Mouse (Mus musculus): ENCODE results near the gene Rnf114.
A peak's percentile ranks its signal among the peaks of the same experiment; 100 is the strongest.

Rnf114 gene

DNA sequence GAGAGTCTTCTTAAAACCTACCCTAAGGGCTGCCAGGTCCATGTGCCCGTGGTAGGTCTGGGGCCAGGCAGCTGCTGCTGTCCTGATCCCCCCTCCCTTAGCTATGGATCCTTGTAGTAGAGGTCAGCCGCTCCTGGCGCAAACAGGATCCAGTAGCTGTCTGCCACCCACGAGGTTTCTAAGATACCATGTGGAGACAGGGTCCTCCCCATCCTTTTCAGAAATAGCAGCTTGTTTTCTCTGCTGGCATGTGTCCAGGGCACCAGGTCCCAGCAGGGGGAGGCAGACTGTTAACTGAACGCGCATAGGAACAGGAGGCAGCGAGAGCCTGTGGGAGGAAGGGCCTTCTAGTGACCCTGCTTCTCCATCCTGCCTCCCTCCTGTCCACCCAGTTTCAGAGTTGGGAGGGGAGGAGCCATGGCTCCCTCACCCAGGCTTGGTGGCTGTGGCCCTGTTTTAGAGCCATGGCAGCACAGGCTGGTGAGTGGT is 16.2 kb upstream of the Rnf114 start:
- DNase-seq = peak; percentile 38

GRCm38 (mm10) chr2:167476762-167477161 is 15.7 kb upstream of the Rnf114 start:
- DNase-seq = no peak

GRCm38 (mm10) chr2:167478128-167478527 is 14.3 kb upstream of the Rnf114 start:
- peak; percentile 16 for DNase-seq

- DNase-seq = no peak
Measured at GRCm38 (mm10) chr2:167479501-167479900, 12.9 kb upstream of the Rnf114 start.

DNA sequence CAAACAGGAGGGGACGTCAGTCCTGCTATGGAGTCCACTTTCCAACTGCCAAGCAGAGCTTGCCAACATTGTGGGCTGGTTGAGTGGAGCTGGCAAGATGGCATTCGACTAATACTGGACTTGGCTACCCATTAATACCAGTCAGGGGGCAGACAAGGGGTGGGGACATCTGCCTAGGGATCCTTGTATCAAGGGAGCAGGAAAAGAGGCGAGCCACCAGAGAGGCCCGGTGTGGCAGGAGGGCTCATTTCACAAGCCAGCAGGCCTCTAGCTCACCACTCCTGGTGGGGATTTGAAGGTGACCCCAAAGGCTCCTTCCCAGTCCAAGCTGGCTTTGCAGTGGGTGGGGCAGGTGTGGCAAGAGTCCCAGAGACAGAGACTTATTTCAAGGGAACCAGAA is 9.8 kb upstream of the Rnf114 start:
- no peak for DNase-seq

DNA sequence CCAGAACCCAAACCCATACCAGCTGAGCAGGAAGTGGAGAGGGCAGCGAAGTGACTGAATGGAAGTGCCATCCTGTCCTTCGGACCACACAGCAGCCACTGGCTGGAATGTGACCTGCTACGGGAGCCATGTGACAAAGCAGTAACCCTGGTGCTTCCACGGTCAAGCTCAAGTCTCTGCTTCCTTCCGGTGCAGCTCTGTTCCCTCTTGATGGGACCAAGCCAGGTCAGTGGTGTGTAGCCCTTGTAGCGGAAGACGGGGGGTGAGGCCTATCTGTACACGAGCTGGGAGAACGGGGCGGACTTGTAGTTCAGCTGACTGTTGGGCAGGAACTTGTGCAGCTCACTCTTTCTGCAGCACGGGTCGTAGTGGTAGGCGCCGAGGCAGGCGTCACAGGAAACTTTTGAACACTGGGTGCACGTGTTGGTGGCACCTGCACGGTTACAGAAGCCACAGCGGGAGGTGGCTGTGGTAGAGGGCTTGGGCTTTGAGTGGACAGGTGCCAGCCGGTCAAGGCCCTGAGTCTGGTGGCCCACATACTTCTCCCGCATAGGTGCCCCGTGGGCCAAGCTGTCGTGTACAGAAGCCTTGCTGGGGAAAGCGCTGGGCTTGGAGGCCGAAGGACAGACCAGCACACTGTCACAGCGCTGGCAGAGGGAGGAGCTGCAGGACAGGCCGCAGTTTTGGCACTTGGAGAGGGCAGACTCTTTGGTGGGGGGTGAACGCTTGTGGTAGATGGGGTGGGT is 9.2 kb upstream of the Rnf114 start:
- DNase-seq = no peak

DNA sequence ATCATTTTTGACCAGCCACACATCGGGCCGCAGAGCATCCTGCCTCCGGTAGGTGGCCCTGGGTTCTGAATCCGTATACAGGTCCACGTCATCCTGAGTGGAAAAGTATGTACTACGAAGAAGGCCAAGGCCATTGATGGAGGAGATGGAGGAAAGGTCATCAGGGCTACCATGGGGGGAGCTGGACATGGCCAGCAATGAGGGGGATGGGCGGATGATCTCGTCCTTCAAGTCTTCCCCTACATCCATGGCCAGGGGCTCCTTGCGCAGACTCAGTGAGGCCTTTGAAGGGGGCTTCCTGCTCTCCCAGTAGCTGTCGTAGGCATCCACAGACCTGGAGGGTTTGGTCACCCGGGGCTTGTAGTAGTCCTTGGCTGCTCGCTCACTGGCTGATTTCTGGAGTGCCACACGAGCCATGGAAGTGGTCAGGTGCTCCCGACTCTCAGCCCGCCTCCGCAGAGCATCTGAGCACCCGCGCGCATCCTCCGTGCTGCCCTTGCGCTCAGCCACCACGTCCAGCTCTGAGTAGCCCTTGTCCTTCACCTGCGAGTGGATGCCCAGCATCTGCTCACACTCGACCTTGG is 8.5 kb upstream of the Rnf114 start:
- no peak for DNase-seq

GRCm38 (mm10) chr2:167484932-167485331 is 7.5 kb upstream of the Rnf114 start:
- DNase-seq = no peak

- no peak for DNase-seq
Measured at GRCm38 (mm10) chr2:167485501-167486377, 6.7 kb upstream of the Rnf114 start.

DNA sequence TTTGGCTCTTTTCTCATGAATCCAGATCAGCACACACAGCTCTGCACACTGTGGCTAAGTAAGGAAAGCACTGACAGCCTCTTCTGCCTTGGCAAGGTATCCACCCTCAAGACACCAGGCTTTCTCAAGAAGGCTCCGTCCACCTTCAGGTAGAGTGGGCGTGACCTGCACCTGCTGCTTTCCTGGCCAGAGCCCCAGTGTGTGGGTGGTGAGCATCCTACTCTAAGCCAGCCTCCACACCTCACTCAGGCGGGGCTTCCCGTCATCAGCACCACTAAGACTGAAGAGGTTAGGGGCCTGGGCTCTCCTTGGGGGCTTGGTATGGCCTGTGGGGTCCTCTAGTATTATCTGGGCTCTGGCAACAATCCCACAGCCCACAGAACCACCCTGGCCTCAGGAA is 5.9 kb upstream of the Rnf114 start:
- no peak for DNase-seq

- DNase-seq = no peak
Measured at GRCm38 (mm10) chr2:167487551-167487950, 4.9 kb upstream of the Rnf114 start.

GRCm38 (mm10) chr2:167487994-167488393 is 4.5 kb upstream of the Rnf114 start:
- no peak for DNase-seq

- no peak for DNase-seq
Measured at GRCm38 (mm10) chr2:167490813-167491525, 1.5 kb upstream of the Rnf114 start.

DNA sequence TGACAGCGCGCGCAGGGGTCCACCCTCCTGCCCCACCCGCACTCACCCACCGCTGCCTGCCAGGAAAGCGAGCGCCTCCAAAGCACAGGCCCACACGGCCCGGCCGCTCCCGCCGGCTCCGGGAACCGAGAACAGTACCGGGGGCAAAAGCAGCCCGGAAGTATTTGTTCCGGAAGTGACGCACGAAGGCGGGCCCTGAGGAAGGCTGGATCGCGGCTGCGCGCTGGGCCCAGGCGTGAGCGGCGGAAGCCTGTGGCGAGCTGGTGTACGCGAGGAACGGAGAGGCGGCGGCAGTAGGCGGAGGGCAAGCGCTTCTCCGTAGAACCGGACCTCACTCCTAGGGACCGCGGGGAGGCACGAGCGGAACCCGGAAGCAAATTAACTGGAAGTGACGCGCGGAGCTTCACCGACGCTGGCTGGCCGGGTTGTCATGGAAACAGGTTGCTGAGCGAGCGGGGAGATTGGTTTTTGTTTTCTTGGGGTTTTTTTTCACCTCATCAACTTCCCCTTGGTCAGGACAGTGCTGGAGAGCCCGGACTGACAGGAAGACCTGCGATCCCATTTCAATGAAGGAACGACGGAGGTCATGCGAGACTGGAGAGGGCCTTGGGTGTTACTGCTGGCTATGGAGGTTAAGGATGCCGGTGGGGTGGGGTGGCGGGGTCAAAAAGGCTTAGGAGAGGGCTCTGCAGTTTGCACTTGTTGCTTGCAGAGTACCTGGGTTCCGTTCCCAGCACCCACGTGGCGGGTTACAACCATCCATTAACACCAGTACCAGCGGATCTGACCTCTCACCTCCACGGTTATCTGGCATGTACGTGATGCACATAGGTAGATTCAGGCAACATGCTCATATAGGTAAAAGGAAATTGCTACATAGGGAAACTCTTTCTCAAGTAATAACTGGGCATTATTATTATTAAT is 530 bp downstream of the Rnf114 start, which contains the start of gene Spata2:
Gene Spata2, minus strand, starts transcription at position 175 of the 924 bp plus-strand sequence.
- DNase-seq = peak; percentile 93

- no peak for DNase-seq
Measured at GRCm38 (mm10) chr2:167496437-167496836, 4.0 kb downstream of the Rnf114 start.

- peak; percentile 41 for DNase-seq
Measured at GRCm38 (mm10) chr2:167497272-167497671, 4.8 kb downstream of the Rnf114 start.

DNA sequence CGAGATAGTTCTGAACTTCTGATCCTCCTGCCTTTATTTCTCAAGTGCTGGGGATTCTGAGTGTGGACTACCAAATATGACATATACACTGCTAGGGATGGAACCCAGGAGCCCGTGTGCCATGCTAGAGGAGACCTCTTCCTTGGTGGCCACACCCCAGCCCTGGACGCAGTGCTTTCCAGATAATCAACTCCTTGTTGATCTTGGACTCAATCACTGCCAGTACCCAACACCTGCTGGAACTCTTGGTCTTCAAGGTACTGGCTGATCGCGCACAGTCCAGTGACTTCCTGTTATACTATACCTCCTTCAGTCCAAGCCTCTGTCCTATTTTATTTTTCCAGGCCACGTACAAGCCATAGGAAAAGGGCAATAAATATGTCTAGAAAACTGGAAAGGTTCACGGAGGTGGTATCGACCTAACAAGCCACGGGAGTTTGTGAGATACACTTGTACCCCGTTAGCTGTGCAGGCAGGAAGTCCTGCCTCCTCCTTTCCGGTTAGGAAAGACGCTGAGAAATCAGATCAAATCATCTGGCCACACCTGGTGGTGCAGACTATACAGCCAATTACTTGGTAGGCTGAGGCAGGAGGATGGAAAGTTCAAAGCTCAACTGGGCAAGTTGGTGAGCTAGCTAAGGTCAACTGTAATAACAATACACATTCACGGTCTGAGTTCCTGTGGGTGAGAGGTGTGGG is 10.3 kb downstream of the Rnf114 start:
- DNase-seq = no peak

DNA sequence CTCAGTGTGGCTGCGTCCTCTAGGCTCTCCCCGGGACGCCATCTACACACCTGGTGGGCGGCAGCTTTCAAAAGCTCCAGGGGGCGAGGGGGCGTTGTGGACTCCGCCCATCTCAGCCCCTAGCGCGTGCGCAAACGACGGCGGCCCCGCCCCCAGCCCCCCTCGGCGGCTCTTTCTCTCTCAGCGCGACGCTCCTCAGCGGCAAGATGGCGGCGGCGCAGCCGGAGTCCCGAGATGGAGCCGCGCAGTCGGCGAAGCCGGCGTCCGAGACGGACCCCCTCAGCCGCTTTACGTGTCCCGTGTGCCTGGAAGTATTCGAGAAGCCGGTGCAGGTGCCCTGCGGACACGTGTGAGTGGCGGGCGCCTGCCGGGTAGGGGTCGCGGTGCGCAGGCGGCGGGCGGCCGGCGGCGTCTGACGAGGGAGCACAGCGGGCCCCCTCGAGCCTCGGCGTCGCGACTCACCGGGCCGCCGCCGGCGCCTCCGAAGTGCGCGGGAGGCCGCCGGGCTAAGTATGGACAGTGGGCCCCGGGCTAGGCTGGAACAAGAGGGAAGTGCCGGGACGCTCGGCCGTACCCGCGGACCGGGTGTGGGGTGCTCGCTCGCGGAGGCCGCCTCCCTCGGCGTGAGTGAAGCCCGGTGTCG is 10.9 kb downstream of the Rnf114 start:
- DNase-seq = peak; percentile 93

DNA sequence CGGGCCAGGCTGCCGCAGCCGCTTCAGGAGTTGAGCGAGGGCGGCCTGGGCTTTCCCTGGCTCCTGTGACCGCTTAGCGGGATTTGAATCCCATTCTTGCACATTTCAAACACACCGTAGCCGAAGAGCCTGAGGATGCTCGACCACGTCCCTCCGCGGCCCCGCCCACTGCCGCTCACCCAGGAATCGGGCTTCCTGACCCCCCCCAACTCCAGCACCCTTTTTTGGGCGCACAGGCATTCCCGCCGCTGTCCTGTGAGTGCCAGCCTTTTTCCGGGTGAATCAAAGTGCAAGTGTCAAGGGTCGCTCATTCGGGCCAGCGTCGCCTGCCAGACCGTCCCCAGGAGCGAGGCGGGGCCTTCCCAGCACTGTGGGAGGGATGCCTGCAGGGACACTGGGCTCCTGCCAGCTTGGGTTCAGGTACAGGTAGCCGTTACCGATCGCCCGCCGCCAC is 11.5 kb downstream of the Rnf114 start:
- DNase-seq = peak; percentile 50

GRCm38 (mm10) chr2:167505127-167505526 is 12.7 kb downstream of the Rnf114 start:
- no peak for DNase-seq

All from embryo, embryonic 11 days (tissue).